Mouse (Mus musculus): ENCODE data around the gene Tsku. TPM values are rescaled to one million over a fixed set of nuclear protein-coding genes. Genes with fewer than 3 reads are reported as not detected.
A peak's percentile ranks its signal among the peaks of the same experiment; 100 is the strongest.

Tsku gene
- total RNA-seq, 2 experiments from 2014 or later: 6.3 to 7.1 TPM

GRCm38 (mm10) chr7:98359951-98360620 is 1.0 kb downstream of the Tsku start:
- DNase-seq (ENCODE audit: low spot score in 2 of 2): peak; percentile 38 to 49

GRCm38 (mm10) chr7:98358016-98358415 is 3.1 kb downstream of the Tsku start:
- DNase-seq (ENCODE audit: low spot score in 2 of 2): no peak

GRCm38 (mm10) chr7:98357324-98357723 is 3.8 kb downstream of the Tsku start:
- no peak for DNase-seq (ENCODE audit: low spot score in 2 of 2)

- DNase-seq (ENCODE audit: low spot score in 2 of 2): no peak
These were observed 6.2 kb downstream of the Tsku start for GRCm38 (mm10) chr7:98354921-98355310.

- no peak for DNase-seq (ENCODE audit: low spot score in 2 of 2)
These were observed 6.8 kb downstream of the Tsku start for GRCm38 (mm10) chr7:98354160-98354920.

- DNase-seq (ENCODE audit: low spot score in 2 of 2): no peak
These were observed 7.5 kb downstream of the Tsku start for GRCm38 (mm10) chr7:98353616-98354015.

GRCm38 (mm10) chr7:98351523-98351922 is 9.6 kb downstream of the Tsku start:
- DNase-seq (ENCODE audit: low spot score in 2 of 2): no peak

- no peak for DNase-seq (ENCODE audit: low spot score in 2 of 2)
These were observed 11.3 kb downstream of the Tsku start for GRCm38 (mm10) chr7:98349821-98350220.

GRCm38 (mm10) chr7:98349096-98349495 is 12.0 kb downstream of the Tsku start:
- DNase-seq (ENCODE audit: low spot score in 2 of 2): peak; percentile 88 to 90

GRCm38 (mm10) chr7:98348043-98348442 is 13.1 kb downstream of the Tsku start:
- peak; percentile 72 to 77 for DNase-seq (ENCODE audit: low spot score in 2 of 2)

GRCm38 (mm10) chr7:98347471-98347870 is 13.7 kb downstream of the Tsku start:
- no peak for DNase-seq (ENCODE audit: low spot score in 2 of 2)

GRCm38 (mm10) chr7:98345036-98345435 is 16.1 kb downstream of the Tsku start:
- no peak for DNase-seq (ENCODE audit: low spot score in 2 of 2)

GRCm38 (mm10) chr7:98344361-98344760 is 16.8 kb downstream of the Tsku start:
- peak; percentile 51 to 61 for DNase-seq (ENCODE audit: low spot score in 2 of 2)

GRCm38 (mm10) chr7:98342249-98342648 is 18.9 kb downstream of the Tsku start:
- no peak for DNase-seq (ENCODE audit: low spot score in 2 of 2)

- peak; percentile 91 for DNase-seq (ENCODE audit: low spot score in 2 of 2)
These were observed 19.7 kb downstream of the Tsku start for GRCm38 (mm10) chr7:98341475-98341874.

GRCm38 (mm10) chr7:98340343-98340742 is 20.8 kb downstream of the Tsku start:
- no peak for DNase-seq (ENCODE audit: low spot score in 2 of 2)

GRCm38 (mm10) chr7:98333987-98334386 is 27.1 kb downstream of the Tsku start:
- DNase-seq (ENCODE audit: low spot score in 2 of 2): no peak

GRCm38 (mm10) chr7:98333507-98333906 is 27.6 kb downstream of the Tsku start:
- DNase-seq (ENCODE audit: low spot score in 2 of 2): no peak

- DNase-seq (ENCODE audit: low spot score in 2 of 2): no peak
These were observed 28.3 kb downstream of the Tsku start for GRCm38 (mm10) chr7:98332678-98333397.

GRCm38 (mm10) chr7:98331932-98332331 is 29.2 kb downstream of the Tsku start:
- no peak for DNase-seq (ENCODE audit: low spot score in 2 of 2)

GRCm38 (mm10) chr7:98330375-98331002 is 30.6 kb downstream of the Tsku start:
- DNase-seq (ENCODE audit: low spot score in 2 of 2): no peak

Measured in layer of hippocampus, postnatal 10 days (tissue).